Mouse (Mus musculus) cortical plate, adult 2 months (tissue): ENCODE results near the gene Tbc1d2.

Source experiments
- CTCF ChIP-seq: fragments of 200-500 bp; IDR thresholded peaks from 2 replicates; pipeline ENCODE4 v1.5.1; 2011; ENCODE audit warnings: mild to moderate bottlenecking, control low read depth, low read length; ENCODE audit not compliant: insufficient read depth; ENCODE audit errors: extremely low read depth
- POLR2A ChIP-seq: fragments of 200-500 bp; IDR thresholded peaks from 2 replicates; pipeline ENCODE4 v1.6.1; 2011; ENCODE audit warnings: mild to moderate bottlenecking, low read length, control low read depth; ENCODE audit not compliant: insufficient read depth; ENCODE audit errors: extremely low read depth

- TF ChIP-seq POLR2A = no peak
- TF ChIP-seq CTCF = no peak
Measured at GRCm38 (mm10) chr4:46586473-46586872, 63.5 kb downstream of the Tbc1d2 start.
